Mouse (Mus musculus): ENCODE data around the gene Atp13a2. TPM values are rescaled to one million over a fixed set of nuclear protein-coding genes. Genes with fewer than 3 reads are reported as not detected.

Atp13a2 gene
- total and polyA plus RNA-seq, 2 experiments from 2014 or later: 182 to 419 TPM

DNA sequence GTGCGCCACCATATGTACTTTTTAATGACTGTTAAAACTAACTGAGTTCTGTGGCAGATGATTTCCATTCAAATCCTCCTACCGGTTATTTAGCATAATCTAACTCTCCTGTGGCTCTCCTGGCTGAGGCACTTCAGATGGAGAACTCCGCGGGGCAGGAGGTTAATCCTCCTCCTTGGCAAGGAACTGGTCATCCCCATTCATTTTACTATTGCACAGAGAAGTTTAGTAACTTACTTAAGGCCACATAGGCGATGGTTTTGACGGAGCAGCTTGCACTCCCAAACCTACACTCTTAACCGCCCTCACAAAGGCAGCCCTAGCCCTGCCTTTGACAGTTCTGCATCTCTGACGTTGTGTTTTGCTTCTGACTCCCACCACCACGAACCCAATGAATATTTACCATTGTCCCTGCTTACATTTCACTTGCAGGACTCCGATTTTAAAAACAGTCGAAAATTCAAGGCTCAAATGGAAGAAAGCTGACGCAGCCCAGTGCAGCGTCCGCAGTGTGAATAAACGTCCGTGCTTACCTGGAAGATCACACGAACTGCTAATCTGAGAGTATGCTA is 29.5 kb upstream of the Atp13a2 start:
- peak overlapping the region; percentile 51; the same call in 1 of the 2 replicates for H3K9ac ChIP-seq (replicated peaks; ENCODE audit: low read length, poor library complexity, severe bottlenecking)
- H3K4me1 ChIP-seq (ENCODE audit: insufficient read depth, low read length): peaks cover 3% of the 10 kb centered on the region; the same call in 1 of the 2 replicates
- TF ChIP-seq CTCF (IDR thresholded peaks at IDR 0.05): 0 out of 2 replicates have a peak, but pooled peaks have one; percentile 9
- H3K4me3 ChIP-seq (ENCODE audit: low read depth, low read length): peak overlapping the region; percentile 40
- 3% methylated on average over 17 of the region's 17 CpGs for WGBS
- no peaks in the 10 kb centered on the region for H3K27me3 ChIP-seq (ENCODE audit: insufficient read depth, low read length)
- no peak for ATAC-seq (ENCODE audit: low FRiP score)
- peak overlapping the region; percentile 33; the same call in 1 of the 2 replicates for H3K27ac ChIP-seq (ENCODE audit: low read depth, low read length)
- peak overlapping the region; percentile 75 for H3K4me2 ChIP-seq (ENCODE audit: low read depth, low read length, poor library complexity, severe bottlenecking)
- H3K36me3 ChIP-seq (ENCODE audit: insufficient read depth, low read length): no peaks in the 10 kb centered on the region
- no peaks in the 10 kb centered on the region for H3K9me3 ChIP-seq (ENCODE audit: low read length)
- peak; percentile 45 for DNase-seq (ENCODE audit: low spot score)

DNA sequence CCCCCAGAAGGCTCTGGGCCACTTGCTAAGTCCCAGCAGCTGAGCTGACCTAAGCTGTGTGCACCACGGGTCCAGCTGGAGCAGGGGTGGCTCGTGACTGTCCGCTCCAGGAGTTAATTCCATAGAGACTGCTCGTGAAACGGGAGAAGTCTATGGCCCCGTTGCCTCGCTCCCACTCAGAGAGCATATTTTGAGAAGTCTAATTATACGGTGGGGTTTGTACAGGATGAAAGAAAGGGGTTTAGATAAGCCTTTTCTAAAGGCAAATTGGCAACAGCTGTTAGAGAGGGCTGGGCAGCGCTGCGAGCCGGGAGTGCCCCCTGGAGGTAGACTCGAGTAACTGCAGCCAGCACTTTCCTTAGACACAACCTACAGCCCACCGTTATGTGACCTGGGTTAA is 28.9 kb upstream of the Atp13a2 start:
- Histone ChIP-seq H3K9me3 (ENCODE audit: low read length) (no peaks in the 10 kb centered on the region), H3K4me2 (ENCODE audit: low read depth, low read length, poor library complexity, severe bottlenecking) (peak overlapping the region; percentile 75), H3K4me3 (ENCODE audit: low read depth, low read length) (peak overlapping the region; percentile 40), H3K4me1 (ENCODE audit: insufficient read depth, low read length) (peaks cover 7% of the 10 kb centered on the region; the same call in 1 of the 2 replicates), H3K36me3 (ENCODE audit: insufficient read depth, low read length) (no peaks in the 10 kb centered on the region), H3K27me3 (ENCODE audit: insufficient read depth, low read length) (no peaks in the 10 kb centered on the region), H3K27ac (ENCODE audit: low read depth, low read length) (peak overlapping the region; percentile 33; the same call in 1 of the 2 replicates), H3K9ac (replicated peaks; ENCODE audit: low read length, poor library complexity, severe bottlenecking) (peak overlapping the region; percentile 51; the same call in 1 of the 2 replicates)
- WGBS: 2% methylated on average over 13 of the region's 13 CpGs
- ATAC-seq (ENCODE audit: low FRiP score) (peak; percentile 36), DNase-seq (ENCODE audit: low spot score) (peak; percentile 87)
- peak; percentile 96 for TF ChIP-seq CTCF (IDR thresholded peaks at IDR 0.05)

DNA sequence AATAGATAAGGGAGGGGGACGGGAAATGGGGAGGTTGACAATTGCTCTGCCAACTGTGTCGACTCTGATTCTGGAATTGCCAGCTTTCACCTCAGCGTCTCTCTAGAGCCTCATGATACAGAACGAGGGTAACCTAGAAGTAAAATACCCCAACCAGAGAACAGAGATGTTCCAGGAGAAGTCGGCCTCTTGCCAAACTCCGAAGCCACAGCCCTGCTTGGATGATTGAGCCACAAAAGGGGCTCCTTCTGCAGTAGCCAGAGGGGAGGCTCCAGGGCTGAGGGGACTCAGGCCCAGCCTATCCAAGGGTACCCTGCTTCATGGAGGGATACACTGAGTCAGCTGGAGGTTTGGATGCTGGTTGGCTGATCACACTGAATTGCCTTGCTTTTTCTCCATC is 28.4 kb upstream of the Atp13a2 start:
- DNase-seq (ENCODE audit: low spot score): no peak
- H3K4me3 ChIP-seq (ENCODE audit: low read depth, low read length): no peak overlapping the region
- H3K27me3 ChIP-seq (ENCODE audit: insufficient read depth, low read length): no peaks in the 10 kb centered on the region
- peaks cover 13% of the 10 kb centered on the region; the same call in 1 of the 2 replicates for H3K4me1 ChIP-seq (ENCODE audit: insufficient read depth, low read length)
- TF ChIP-seq CTCF (IDR thresholded peaks at IDR 0.05): no peak
- no peak for ATAC-seq (ENCODE audit: low FRiP score)
- WGBS: 64% methylated on average over 6 of the region's 6 CpGs
- H3K27ac ChIP-seq (ENCODE audit: low read depth, low read length): no peak overlapping the region
- H3K9me3 ChIP-seq (ENCODE audit: low read length): no peaks in the 10 kb centered on the region
- H3K36me3 ChIP-seq (ENCODE audit: insufficient read depth, low read length): no peaks in the 10 kb centered on the region
- no peak overlapping the region for H3K9ac ChIP-seq (replicated peaks; ENCODE audit: low read length, poor library complexity, severe bottlenecking)
- H3K4me2 ChIP-seq (ENCODE audit: low read depth, low read length, poor library complexity, severe bottlenecking): no peak overlapping the region

- H3K4me2 ChIP-seq (ENCODE audit: low read depth, low read length, poor library complexity, severe bottlenecking): no peak overlapping the region
- no peaks in the 10 kb centered on the region for H3K36me3 ChIP-seq (ENCODE audit: insufficient read depth, low read length)
- H3K4me1 ChIP-seq (ENCODE audit: insufficient read depth, low read length): peaks cover 14% of the 10 kb centered on the region; the same call in 1 of the 2 replicates
- H3K27me3 ChIP-seq (ENCODE audit: insufficient read depth, low read length): no peaks in the 10 kb centered on the region
- 90% methylated on average over 7 of the region's 7 CpGs for WGBS
- DNase-seq (ENCODE audit: low spot score): no peak
- no peak overlapping the region for H3K4me3 ChIP-seq (ENCODE audit: low read depth, low read length)
- H3K27ac ChIP-seq (ENCODE audit: low read depth, low read length): no peak overlapping the region
- TF ChIP-seq CTCF (IDR thresholded peaks at IDR 0.05): no peak
- H3K9me3 ChIP-seq (ENCODE audit: low read length): no peaks in the 10 kb centered on the region
- ATAC-seq (ENCODE audit: low FRiP score): no peak
- H3K9ac ChIP-seq (replicated peaks; ENCODE audit: low read length, poor library complexity, severe bottlenecking): no peak overlapping the region
These were observed 27.5 kb upstream of the Atp13a2 start for GRCm38 (mm10) chr4:140959128-140959679.

DNA sequence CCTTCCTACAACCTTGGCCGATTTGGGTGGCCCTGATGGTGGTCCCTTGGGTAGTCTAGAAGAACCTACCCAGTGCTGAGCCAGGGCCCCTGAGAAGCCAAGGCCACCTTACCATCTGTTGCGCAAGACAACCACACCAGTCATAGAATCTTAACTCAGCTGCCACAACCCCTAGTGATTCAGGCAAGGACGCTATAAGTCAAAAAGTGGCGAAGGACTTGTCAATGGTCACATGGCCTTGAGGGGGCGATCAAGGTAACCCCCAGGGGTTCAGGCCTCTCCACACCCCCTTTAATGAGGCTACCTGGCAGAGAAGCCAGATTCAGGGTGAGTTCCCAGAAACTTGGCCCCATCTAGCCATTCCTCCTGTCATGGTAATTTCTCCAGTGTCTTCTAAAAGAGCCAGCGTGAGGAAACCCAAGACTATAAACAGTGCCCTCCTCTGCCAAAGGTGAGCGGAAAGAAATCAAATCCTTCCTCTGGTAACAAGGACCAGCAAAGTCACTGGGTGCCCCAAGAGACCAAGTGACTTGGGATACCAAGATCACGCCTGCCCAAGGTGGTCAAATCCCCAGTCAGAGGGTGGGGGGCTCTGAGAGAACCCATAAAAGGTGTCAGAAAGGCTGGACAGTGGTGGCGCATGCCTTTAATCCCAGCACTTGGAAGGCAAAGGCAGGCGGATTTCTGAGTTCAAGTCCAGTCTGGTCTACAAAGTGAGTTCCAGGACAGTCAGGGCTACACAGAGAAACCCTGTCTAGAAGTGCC is 26.8 kb upstream of the Atp13a2 start:
- Histone ChIP-seq H3K36me3 (ENCODE audit: insufficient read depth, low read length) (no peaks in the 10 kb centered on the region), H3K4me2 (ENCODE audit: low read depth, low read length, poor library complexity, severe bottlenecking) (no peak overlapping the region), H3K9me3 (ENCODE audit: low read length) (no peaks in the 10 kb centered on the region), H3K9ac (replicated peaks; ENCODE audit: low read length, poor library complexity, severe bottlenecking) (no peak overlapping the region), H3K27ac (ENCODE audit: low read depth, low read length) (no peak overlapping the region), H3K4me3 (ENCODE audit: low read depth, low read length) (no peak overlapping the region), H3K4me1 (ENCODE audit: insufficient read depth, low read length) (peaks cover 14% of the 10 kb centered on the region; the same call in 1 of the 2 replicates), H3K27me3 (ENCODE audit: insufficient read depth, low read length) (no peaks in the 10 kb centered on the region)
- TF ChIP-seq CTCF (IDR thresholded peaks at IDR 0.05): 0 out of 2 replicates have a peak, but pooled peaks have one; percentile 5
- ATAC-seq (ENCODE audit: low FRiP score) (no peak), DNase-seq (ENCODE audit: low spot score) (no peak)
- 82% methylated on average over 10 of the region's 10 CpGs for WGBS

Data from midbrain, postnatal 0 days (tissue).